Mouse (Mus musculus): ENCODE data around the gene Atp5g2. TPM values are rescaled to one million over a fixed set of nuclear protein-coding genes. Genes with fewer than 3 reads are reported as not detected.
"Not testable (repeated sequence)": the region's sequence is repeated elsewhere in the genome, so short reads cannot be mapped to it uniquely, and the experiment has no call there.

Atp5g2 gene
- total and polyA plus RNA-seq, 2 experiments from 2014 or later = 60.5 to 148 TPM

DNA sequence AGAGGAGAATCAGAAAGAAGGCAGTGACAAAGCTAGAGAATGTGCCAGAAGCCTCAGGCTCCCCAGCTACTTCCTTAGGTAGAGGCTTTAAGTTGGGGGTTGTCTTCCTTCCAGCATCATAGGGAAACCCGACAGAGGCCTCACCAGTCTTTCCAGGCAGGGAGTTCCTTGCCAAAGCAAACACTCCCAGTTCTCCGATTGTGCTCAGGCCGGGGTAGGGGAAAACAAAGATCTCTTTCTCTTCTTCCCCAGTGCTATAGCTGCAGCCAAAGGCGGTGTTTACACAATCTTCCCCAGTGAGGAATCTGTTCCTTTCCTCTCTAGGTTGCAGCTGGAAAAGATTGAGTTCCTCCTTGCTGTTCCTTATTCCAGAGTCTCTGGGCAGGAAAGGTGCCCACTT, 15.5 kb downstream of the Atp5g2 start:
- peak; percentile 50 for DNase-seq (ENCODE audit: low spot score)

DNA sequence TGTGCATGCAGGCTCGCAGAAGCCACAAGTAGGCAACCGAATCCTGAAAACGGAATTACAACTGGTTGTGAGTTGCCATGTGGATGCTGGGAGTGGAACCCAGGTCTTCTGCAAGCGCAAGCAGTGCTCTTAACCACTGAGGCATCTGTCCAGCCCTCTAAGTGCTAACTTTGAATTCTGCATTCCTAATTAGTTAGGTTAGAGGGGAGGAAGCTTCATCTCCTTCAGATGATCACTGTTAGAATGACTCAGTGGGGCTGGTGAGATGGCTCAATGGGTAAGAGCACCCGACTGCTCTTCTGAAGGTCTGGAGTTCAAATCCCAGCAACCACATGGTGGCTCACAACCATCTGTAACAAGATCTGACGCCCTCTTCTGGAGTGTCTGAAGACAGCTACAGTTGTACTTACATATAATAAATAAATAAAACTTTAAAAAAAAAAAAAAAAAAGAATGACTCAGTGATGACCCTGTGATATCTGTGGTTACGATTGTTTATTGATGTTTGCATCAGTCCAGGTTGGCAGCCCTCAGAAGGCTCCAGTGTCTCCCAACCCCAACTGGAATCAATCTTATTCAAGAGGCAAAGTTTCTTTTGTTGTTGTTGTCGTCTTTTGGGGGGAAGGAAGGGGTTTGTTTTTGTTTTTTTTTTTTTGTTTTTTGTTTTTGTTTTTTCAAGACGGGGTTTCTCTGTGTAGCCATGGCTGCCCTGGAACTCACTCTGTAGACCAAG, 20.1 kb downstream of the Atp5g2 start:
- DNase-seq (ENCODE audit: low spot score); ATAC-seq; H3K4me3 ChIP-seq (ENCODE audit: low read length); H3K27ac ChIP-seq; H3K4me2 ChIP-seq (ENCODE audit: low read depth, low read length); H3K9me3 ChIP-seq (ENCODE audit: low read length); H3K9ac ChIP-seq (replicated peaks; ENCODE audit: low read length); H3K36me3 ChIP-seq (ENCODE audit: insufficient read depth, low read length); H3K4me1 ChIP-seq (ENCODE audit: insufficient read depth, low read length); H3K27me3 ChIP-seq (ENCODE audit: insufficient read depth, low read length): not testable (repeated sequence)
- 87% methylated on average over 8 of the region's 9 CpGs for WGBS

More for the DNA sequence above, 15.5 kb downstream of the Atp5g2 start:
- H3K27me3 ChIP-seq (ENCODE audit: insufficient read depth, low read length) = no peaks in the 10 kb centered on the region
- peak overlapping the region; percentile 65 for H3K27ac ChIP-seq
- TF ChIP-seq CTCF (IDR thresholded peaks at IDR 0.05; ENCODE audit: low read depth) = no peak
- no peak overlapping the region for H3K4me2 ChIP-seq (ENCODE audit: low read depth, low read length)
- peaks cover 2% of the 10 kb centered on the region; the same call in 1 of the 2 replicates for H3K36me3 ChIP-seq (ENCODE audit: insufficient read depth, low read length)
- ATAC-seq = peak; percentile 51; the same call in 1 of the 2 replicates
- 14% methylated on average over 4 of the region's 4 CpGs for WGBS
- 0 out of 2 replicates have a peak, but pooled peaks cover 3% of the 10 kb centered on the region for H3K4me1 ChIP-seq (ENCODE audit: insufficient read depth, low read length)
- no peak overlapping the region for H3K4me3 ChIP-seq (ENCODE audit: low read length)
- H3K9me3 ChIP-seq (ENCODE audit: low read length) = no peaks in the 10 kb centered on the region
- no peak overlapping the region for H3K9ac ChIP-seq (replicated peaks; ENCODE audit: low read length)

DNA sequence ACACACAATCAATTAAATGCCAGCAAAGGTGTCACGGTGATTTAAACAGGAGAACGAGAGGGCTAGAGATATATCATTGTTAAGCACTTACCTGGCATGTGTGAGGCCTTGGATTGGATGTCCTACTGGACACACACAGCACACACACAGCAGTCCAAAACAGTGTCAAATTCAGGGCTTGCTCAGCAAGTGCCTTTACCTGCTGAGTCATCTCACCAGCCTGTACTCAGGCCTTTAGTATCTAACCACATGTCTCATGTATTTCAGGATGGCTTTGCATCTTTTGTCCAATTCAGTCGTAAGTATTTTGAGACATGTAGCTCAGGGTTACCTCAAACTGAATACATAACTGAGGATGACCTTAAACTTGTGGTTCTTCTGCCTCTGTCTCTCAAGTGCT, 21.0 kb downstream of the Atp5g2 start:
- H3K4me1 ChIP-seq (ENCODE audit: insufficient read depth, low read length) = no peaks in the 10 kb centered on the region
- 84% methylated on average over 3 of the region's 3 CpGs for WGBS
- no peak for ATAC-seq

DNA sequence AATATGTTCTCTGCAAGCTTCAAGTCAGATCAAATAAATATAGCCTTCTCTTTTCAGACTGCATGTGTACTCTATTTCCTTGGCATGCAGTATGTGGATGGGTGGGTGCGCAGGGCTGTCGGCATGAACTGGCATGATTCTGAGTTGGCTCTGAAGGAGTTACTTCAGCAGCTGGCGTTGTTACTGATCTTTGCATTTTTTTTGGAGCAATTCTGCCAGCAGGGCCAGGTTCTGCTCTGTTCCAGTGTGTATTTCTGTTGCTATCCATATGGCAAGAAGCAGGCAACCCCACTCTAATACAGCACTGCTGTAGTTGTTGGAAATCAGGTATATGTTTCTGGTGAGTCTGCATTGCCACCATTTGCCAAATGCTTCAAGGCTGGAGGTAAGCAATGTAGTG, 36.3 kb downstream of the Atp5g2 start:
- no peaks in the 10 kb centered on the region for H3K9me3 ChIP-seq (ENCODE audit: low read length)
- no peak for TF ChIP-seq CTCF (IDR thresholded peaks at IDR 0.05; ENCODE audit: low read depth)
- H3K27me3 ChIP-seq (ENCODE audit: insufficient read depth, low read length) = no peaks in the 10 kb centered on the region
- H3K27ac ChIP-seq = no peak overlapping the region
- peak; percentile 29 for DNase-seq (ENCODE audit: low spot score)
- no peaks in the 10 kb centered on the region for H3K4me1 ChIP-seq (ENCODE audit: insufficient read depth, low read length)
- H3K9ac ChIP-seq (replicated peaks; ENCODE audit: low read length) = no peak overlapping the region
- ATAC-seq = no peak
- no peak overlapping the region for H3K4me2 ChIP-seq (ENCODE audit: low read depth, low read length)
- no peaks in the 10 kb centered on the region for H3K36me3 ChIP-seq (ENCODE audit: insufficient read depth, low read length)
- WGBS = 64% methylated on average over 3 of the region's 3 CpGs
- H3K4me3 ChIP-seq (ENCODE audit: low read length) = no peak overlapping the region

More for the DNA sequence above, 21.0 kb downstream of the Atp5g2 start:
- H3K4me3 ChIP-seq (ENCODE audit: low read length) = no peak overlapping the region
- DNase-seq (ENCODE audit: low spot score) = no peak
- no peaks in the 10 kb centered on the region for H3K27me3 ChIP-seq (ENCODE audit: insufficient read depth, low read length)
- no peak for TF ChIP-seq CTCF (IDR thresholded peaks at IDR 0.05; ENCODE audit: low read depth)
- no peak overlapping the region for H3K4me2 ChIP-seq (ENCODE audit: low read depth, low read length)
- no peak overlapping the region for H3K27ac ChIP-seq
- H3K9me3 ChIP-seq (ENCODE audit: low read length) = no peaks in the 10 kb centered on the region
- no peak overlapping the region for H3K9ac ChIP-seq (replicated peaks; ENCODE audit: low read length)
- H3K36me3 ChIP-seq (ENCODE audit: insufficient read depth, low read length) = no peaks in the 10 kb centered on the region

DNA sequence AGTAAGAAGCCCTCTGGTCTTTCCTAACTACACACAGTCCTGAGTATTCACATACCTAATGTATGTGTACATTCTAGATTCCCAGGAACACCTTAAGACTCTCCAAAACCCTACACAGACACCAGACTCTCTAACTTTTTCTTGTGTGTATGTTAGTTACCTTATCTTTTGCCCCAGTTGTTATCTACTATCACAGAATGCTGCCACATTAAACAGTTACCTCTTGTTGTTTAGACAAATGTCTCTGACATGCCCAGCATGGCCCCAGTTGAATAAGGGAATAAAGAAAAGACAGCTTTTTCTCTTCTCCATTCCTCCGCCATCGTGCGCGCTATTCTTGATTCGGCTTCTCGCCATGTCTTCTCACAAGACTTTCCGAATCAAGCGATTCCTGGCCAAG, 37.5 kb downstream of the Atp5g2 start:
- H3K4me1 ChIP-seq (ENCODE audit: insufficient read depth, low read length) = no peaks in the 10 kb centered on the region
- 89% methylated on average over 8 of the region's 8 CpGs for WGBS
- no peaks in the 10 kb centered on the region for H3K9me3 ChIP-seq (ENCODE audit: low read length)
- TF ChIP-seq CTCF (IDR thresholded peaks at IDR 0.05; ENCODE audit: low read depth) = no peak
- no peak overlapping the region for H3K27ac ChIP-seq
- no peak overlapping the region for H3K4me2 ChIP-seq (ENCODE audit: low read depth, low read length)
- no peak for DNase-seq (ENCODE audit: low spot score)
- no peak overlapping the region for H3K9ac ChIP-seq (replicated peaks; ENCODE audit: low read length)
- H3K27me3 ChIP-seq (ENCODE audit: insufficient read depth, low read length) = no peaks in the 10 kb centered on the region
- ATAC-seq = no peak
- no peaks in the 10 kb centered on the region for H3K36me3 ChIP-seq (ENCODE audit: insufficient read depth, low read length)
- H3K4me3 ChIP-seq (ENCODE audit: low read length) = no peak overlapping the region

DNA sequence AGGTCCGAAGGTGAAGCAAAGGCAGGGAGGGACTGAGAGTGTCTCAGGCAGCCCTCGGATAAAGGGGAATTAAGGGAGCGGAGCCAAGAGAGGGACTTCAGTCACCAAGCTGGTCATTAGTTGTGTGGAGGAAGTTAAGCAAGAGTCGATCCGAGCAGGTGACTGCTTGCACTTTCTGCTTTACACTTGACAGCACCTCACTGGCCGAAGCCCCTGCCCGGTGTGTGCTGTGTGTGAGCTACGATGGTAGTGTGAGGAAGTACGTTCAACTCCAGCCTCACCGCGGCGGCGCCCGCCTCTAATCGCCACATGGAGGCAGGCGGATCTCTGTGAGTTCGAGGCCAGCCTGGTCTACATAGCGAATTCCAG, 46.5 kb downstream of the Atp5g2 start:
- H3K36me3 ChIP-seq (ENCODE audit: insufficient read depth, low read length) = no peaks in the 10 kb centered on the region
- ATAC-seq (no peak), DNase-seq (ENCODE audit: low spot score) (no peak)
- H3K9ac ChIP-seq (replicated peaks; ENCODE audit: low read length) = peak overlapping the region; percentile 55
- H3K27me3 ChIP-seq (ENCODE audit: insufficient read depth, low read length) = no peaks in the 10 kb centered on the region
- TF ChIP-seq CTCF (IDR thresholded peaks at IDR 0.05; ENCODE audit: low read depth) = no peak
- H3K4me2 ChIP-seq (ENCODE audit: low read depth, low read length) = peak overlapping the region; percentile 72
- peaks cover 14% of the 10 kb centered on the region for H3K4me1 ChIP-seq (ENCODE audit: insufficient read depth, low read length)
- peak overlapping the region; percentile 90 for H3K27ac ChIP-seq
- WGBS = under 1% methylated on average over 18 of the region's 18 CpGs
- H3K4me3 ChIP-seq (ENCODE audit: low read length) = peak overlapping the region; percentile 53
- no peaks in the 10 kb centered on the region for H3K9me3 ChIP-seq (ENCODE audit: low read length)

DNA sequence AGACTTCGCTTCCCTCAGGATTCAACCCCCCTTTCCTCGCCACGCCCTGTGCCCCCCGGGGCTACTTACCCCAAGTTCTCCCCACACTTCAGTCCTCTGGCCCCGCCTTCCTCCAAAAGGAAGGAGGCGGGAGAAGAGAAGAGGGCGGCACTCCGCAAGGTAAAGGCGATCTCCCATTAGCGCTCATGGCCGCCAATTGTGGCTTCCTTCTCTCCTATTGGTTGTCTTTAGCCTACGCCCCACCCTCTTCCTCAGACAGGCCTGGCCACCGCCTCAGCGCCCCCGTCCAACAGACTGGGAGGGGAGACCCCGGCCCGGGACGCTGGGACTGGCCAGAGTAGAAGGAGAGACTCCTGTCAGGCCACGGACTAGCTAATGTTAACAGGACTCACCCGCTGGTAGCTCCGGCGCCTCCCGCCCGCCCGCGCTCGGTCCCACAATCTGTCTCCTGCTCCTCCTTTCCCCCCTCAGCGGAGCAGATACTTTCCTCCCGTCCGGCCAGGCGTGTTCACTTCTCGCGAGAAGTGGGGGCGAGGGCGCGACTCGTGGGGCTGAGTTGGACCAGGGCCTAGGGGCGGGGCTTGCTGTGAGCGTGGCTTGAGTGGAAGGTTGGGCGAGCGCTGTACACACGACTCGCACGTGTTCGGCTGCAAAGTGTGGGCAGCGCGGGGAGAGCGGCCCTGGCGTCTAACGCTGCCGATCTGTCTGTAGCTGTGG, 47.0 kb downstream of the Atp5g2 start, which contains the start of the genes Gm28047 and Atf7:
TSS of gene Gm28047 (minus strand) at position 98 of the 717 bp plus-strand sequence.
TSS of gene Atf7 (minus strand) at position 495 of the 717 bp plus-strand sequence.
- no peak for TF ChIP-seq CTCF (IDR thresholded peaks at IDR 0.05; ENCODE audit: low read depth)
- peak within 1 kb of the TSS; percentile 55 for H3K9ac ChIP-seq (replicated peaks; ENCODE audit: low read length)
- H3K4me1 ChIP-seq (ENCODE audit: insufficient read depth, low read length) = peaks cover 14% of the 10 kb centered on the region
- H3K4me3 ChIP-seq (ENCODE audit: low read length) = peak within 1 kb of the TSS; percentile 53
- H3K4me2 ChIP-seq (ENCODE audit: low read depth, low read length) = peak within 1 kb of the TSS; percentile 94
- WGBS = under 1% methylated on average over 51 of the region's 51 CpGs
- DNase-seq (ENCODE audit: low spot score) (peak; percentile 99), ATAC-seq (peak; percentile 100)
- peak within 1 kb of the TSS; percentile 90 for H3K27ac ChIP-seq
- no peaks in the 10 kb centered on the region for H3K36me3 ChIP-seq (ENCODE audit: insufficient read depth, low read length)
- no peaks in the 10 kb centered on the region for H3K9me3 ChIP-seq (ENCODE audit: low read length)
- H3K27me3 ChIP-seq (ENCODE audit: insufficient read depth, low read length) = no peaks in the 10 kb centered on the region

All from hindbrain, postnatal 0 days (tissue).